Mouse (Mus musculus) neural tube, embryonic 13.5 days (tissue): ENCODE measurements at regions not wholly inside any gene's neighbourhood (a gene's known extent, or its start where the extent isn't known, plus 50 kb on each side); places are given as distances from the start of the nearest gene placed in this dataset.
A peak's percentile ranks its signal among the peaks of the same experiment; 100 is the strongest.

Experiments
- ATAC-seq: fragments of 200-750 bp; cut with Nextera tagmentation; 2 replicates; pipeline ENCODE4 v1.8.0; 2017; ENCODE audit warnings: low read depth, mild to moderate bottlenecking, moderate TSS enrichment, moderate library complexity
- H3K27ac ChIP-seq: fragments of 300-500 bp; sonication (generic); replicated peaks from 2 replicates; pipeline ENCODE4 v1.5.1; 2015; ENCODE audit warnings: moderate library complexity, mild to moderate bottlenecking, inconsistent platforms
- H3K27me3 ChIP-seq: fragments of 300-500 bp; sonication (generic); 2 replicates; pipeline ENCODE4 v1.6.1; 2015; ENCODE audit warnings: mild to moderate bottlenecking, inconsistent platforms
- H3K36me3 ChIP-seq: fragments of 300-500 bp; sonication (generic); 2 replicates; pipeline ENCODE4 v1.6.1; 2015; ENCODE audit warnings: mild to moderate bottlenecking, inconsistent platforms
- H3K4me1 ChIP-seq: fragments of 300-500 bp; sonication (generic); replicated peaks from 2 replicates; pipeline ENCODE4 v1.6.1; 2015; ENCODE audit warnings: inconsistent platforms
- H3K4me2 ChIP-seq: fragments of 300-500 bp; sonication (generic); 2 replicates; pipeline ENCODE4 v1.6.1; 2015; ENCODE audit warnings: inconsistent platforms, mild to moderate bottlenecking, moderate library complexity
- H3K4me3 ChIP-seq: fragments of 300-500 bp; sonication (generic); 2 replicates; pipeline ENCODE4 v1.5.1; 2015; ENCODE audit warnings: mild to moderate bottlenecking, inconsistent platforms
- H3K9ac ChIP-seq: fragments of 300-500 bp; sonication (generic); 2 replicates; pipeline ENCODE4 v1.6.1; 2015; ENCODE audit warnings: moderate library complexity, mild to moderate bottlenecking, inconsistent platforms
- H3K9me3 ChIP-seq: fragments of 300-500 bp; sonication (generic); 2 replicates; pipeline ENCODE4 v1.6.1; 2016; ENCODE audit warnings: inconsistent platforms
- WGBS: fragments of 180-500 bp; shearing (Covaris S2); methylation state at CpG from one replicate; pipeline ENCODE4 v1.1.7; 2015; 5-methylcytosine and 5-hydroxymethylcytosine counted together

DNA sequence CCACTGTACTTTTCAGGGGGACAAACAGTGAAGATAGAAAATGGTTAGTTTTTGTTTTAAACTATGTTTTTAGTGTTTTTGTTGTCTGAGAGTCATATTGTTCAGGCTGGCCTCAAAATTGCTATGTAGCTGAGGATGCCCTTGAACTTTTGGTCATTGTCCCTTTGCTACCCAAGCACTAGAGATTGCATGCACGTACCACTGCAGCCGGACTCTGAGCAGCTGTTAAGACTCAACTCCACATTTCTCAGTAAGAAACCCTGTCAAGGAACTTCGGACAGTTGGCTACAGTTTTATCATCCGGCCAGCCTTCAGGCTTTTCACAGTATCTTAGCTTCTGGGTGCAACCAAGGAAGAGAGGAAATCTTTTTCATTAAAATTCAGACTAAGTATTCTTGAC is 173.9 kb upstream of the Fam19a1 start:
- H3K4me1 ChIP-seq: no peaks in the 10 kb centered on the region
- no peak overlapping the region for H3K4me3 ChIP-seq
- no peaks in the 10 kb centered on the region for H3K9me3 ChIP-seq
- no peak overlapping the region for H3K27ac ChIP-seq
- no peaks in the 10 kb centered on the region for H3K36me3 ChIP-seq
- H3K27me3 ChIP-seq: no peaks in the 10 kb centered on the region
- no peak for ATAC-seq
- H3K4me2 ChIP-seq: no peak overlapping the region
- H3K9ac ChIP-seq: no peak overlapping the region
- WGBS: 92% methylated on average over 4 of the region's 4 CpGs

DNA sequence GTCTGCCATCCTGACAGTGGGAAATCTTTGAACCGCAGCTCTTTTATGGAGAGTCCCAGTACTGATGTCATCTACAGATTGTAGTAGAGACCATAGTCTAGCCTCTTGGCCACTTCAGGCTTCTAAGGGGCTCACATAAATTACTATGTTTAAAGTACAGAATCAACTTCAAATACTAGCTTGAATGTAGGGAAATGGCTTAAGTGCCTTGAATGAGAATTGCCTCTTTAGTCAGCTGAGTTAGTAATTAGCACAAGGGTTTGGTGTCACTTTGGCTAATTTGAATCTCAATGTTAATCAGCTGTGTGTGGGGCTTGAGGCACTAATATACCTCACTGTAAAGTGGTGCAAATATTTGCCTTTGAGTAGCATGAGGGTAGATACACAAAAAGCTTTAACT is 152.2 kb upstream of the Fam19a1 start:
- Histone ChIP-seq H3K4me2 (no peak overlapping the region), H3K27ac (no peak overlapping the region), H3K36me3 (no peaks in the 10 kb centered on the region), H3K27me3 (no peaks in the 10 kb centered on the region), H3K4me3 (no peak overlapping the region), H3K9me3 (no peaks in the 10 kb centered on the region), H3K4me1 (no peaks in the 10 kb centered on the region), H3K9ac (no peak overlapping the region)
- WGBS: 65% methylated on average over 1 of the region's 1 CpGs
- no peak for ATAC-seq

DNA sequence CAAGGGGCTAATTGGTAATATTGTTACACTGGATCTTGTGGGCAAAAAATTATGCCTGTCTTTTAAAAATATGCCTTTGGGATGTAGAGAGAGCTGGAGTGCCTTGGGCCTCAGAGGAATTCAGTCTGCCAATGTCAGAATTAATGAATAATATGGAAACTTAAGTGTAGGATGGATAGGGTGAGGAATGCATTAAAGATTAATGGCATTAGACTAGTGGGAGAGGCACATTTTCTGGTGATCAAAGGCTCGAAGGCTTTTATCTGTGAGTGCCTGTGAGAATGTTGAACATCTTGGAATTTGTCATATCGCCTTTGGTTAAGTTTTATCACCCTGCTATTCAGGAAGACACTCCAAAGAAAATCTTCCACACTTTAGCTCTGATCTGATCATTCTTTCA is 146.7 kb upstream of the Fam19a1 start:
- H3K4me2 ChIP-seq: no peak overlapping the region
- no peaks in the 10 kb centered on the region for H3K9me3 ChIP-seq
- H3K4me1 ChIP-seq: no peaks in the 10 kb centered on the region
- no peak overlapping the region for H3K4me3 ChIP-seq
- no peaks in the 10 kb centered on the region for H3K27me3 ChIP-seq
- ATAC-seq: no peak
- H3K27ac ChIP-seq: no peak overlapping the region
- H3K9ac ChIP-seq: no peak overlapping the region
- H3K36me3 ChIP-seq: no peaks in the 10 kb centered on the region
- 72% methylated on average over 2 of the region's 2 CpGs for WGBS

DNA sequence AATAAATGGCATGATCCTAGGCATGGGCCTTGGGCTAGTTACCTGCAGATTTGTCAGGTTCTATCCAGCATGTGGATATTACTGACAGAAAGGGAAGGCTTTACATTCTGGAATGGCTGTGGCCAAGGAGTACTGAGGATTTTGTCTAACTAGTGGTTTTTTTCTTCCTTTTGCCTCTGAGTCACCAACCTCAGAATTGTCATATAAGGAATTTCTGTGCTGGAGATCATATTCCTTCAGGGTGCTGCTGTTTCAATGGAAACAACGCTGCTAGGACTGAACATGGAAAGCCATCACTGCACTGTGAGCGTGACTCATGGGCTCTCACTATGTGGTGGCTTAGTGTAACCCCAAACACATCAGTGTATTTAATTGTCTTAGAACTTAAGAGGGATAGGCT is 137.0 kb upstream of the Fam19a1 start:
- Histone ChIP-seq H3K4me1 (no peaks in the 10 kb centered on the region), H3K36me3 (no peaks in the 10 kb centered on the region), H3K27me3 (no peaks in the 10 kb centered on the region), H3K27ac (no peak overlapping the region), H3K9ac (no peak overlapping the region), H3K4me2 (no peak overlapping the region), H3K4me3 (no peak overlapping the region), H3K9me3 (no peaks in the 10 kb centered on the region)
- ATAC-seq: no peak
- WGBS: 95% methylated on average over 2 of the region's 2 CpGs

DNA sequence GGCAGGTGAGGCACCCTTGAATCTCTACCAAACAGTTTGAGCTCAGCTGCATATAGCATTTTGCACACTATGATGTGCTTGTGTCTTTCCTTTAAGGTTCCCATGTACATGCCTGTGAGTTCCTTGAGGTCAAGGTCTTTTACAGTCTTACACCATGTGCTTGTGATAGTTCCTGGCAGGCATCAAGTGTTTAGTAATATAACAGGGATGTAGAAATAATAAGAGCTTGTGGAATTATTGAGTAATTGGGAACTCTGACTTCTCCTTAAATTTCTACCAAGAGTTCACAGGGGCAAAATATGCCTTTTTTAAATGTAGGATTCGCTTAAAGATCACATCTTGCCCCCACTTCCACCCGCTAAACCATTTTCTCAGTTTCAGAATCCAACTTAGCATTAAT is 115.9 kb upstream of the Fam19a1 start:
- no peak overlapping the region for H3K9ac ChIP-seq
- H3K9me3 ChIP-seq: no peaks in the 10 kb centered on the region
- ATAC-seq: no peak
- H3K36me3 ChIP-seq: no peaks in the 10 kb centered on the region
- H3K4me1 ChIP-seq: peaks cover 20% of the 10 kb centered on the region
- H3K27me3 ChIP-seq: no peaks in the 10 kb centered on the region
- no peak overlapping the region for H3K27ac ChIP-seq
- 88% methylated on average over 2 of the region's 2 CpGs for WGBS
- H3K4me2 ChIP-seq: no peak overlapping the region
- H3K4me3 ChIP-seq: no peak overlapping the region

DNA sequence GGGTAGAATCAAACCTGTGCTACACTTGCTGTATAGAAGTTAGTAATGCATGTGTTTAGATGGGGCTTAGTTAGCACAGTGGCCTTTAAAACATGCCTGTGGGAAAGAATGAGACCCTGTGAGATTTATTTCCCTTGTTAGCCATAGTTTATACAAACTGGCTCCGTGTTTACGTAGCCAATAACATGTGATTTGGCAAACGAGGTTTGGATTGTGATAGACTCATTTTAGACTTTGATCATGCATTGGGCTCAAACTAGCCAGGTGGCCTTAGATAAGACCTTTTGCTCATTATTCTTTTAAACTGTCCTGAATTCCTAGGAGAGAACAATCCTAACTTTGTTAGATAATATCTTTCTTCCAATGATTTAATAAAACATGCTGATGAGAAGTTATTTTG is 115.2 kb upstream of the Fam19a1 start:
- no peak overlapping the region for H3K27ac ChIP-seq
- no peak overlapping the region for H3K4me2 ChIP-seq
- no peaks in the 10 kb centered on the region for H3K27me3 ChIP-seq
- no peak overlapping the region for H3K4me3 ChIP-seq
- ATAC-seq: no peak
- H3K9me3 ChIP-seq: no peaks in the 10 kb centered on the region
- no peaks in the 10 kb centered on the region for H3K36me3 ChIP-seq
- no peak overlapping the region for H3K9ac ChIP-seq
- H3K4me1 ChIP-seq: peaks cover 20% of the 10 kb centered on the region
- WGBS: 77% methylated on average over 3 of the region's 3 CpGs

DNA sequence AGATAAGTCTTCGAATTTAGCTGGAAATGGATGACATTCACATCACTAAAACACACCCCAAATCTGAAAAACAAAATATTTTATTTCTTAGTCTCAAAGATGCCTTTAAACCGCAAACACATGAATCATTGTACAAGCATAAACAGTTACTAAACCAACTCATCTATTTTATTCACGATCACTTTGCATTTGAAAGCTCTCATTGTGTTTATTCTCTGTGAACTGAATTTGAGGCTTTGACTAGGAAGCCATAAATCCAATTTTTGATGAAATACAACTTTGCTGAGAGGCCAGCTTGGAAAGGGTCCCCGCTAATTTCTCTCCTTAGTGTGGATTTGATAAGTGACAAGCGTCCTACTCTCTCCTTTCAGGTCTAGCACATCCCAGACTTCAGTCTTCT is 113.5 kb upstream of the Fam19a1 start:
- Histone ChIP-seq H3K9ac (no peak overlapping the region), H3K4me2 (no peak overlapping the region), H3K4me1 (peaks cover 20% of the 10 kb centered on the region), H3K9me3 (no peaks in the 10 kb centered on the region), H3K36me3 (no peaks in the 10 kb centered on the region), H3K27ac (0 out of 2 replicates have a peak overlapping the region, but pooled peaks have one; percentile 46), H3K4me3 (no peak overlapping the region), H3K27me3 (no peaks in the 10 kb centered on the region)
- WGBS: 73% methylated on average over 5 of the region's 5 CpGs
- ATAC-seq: no peak

DNA sequence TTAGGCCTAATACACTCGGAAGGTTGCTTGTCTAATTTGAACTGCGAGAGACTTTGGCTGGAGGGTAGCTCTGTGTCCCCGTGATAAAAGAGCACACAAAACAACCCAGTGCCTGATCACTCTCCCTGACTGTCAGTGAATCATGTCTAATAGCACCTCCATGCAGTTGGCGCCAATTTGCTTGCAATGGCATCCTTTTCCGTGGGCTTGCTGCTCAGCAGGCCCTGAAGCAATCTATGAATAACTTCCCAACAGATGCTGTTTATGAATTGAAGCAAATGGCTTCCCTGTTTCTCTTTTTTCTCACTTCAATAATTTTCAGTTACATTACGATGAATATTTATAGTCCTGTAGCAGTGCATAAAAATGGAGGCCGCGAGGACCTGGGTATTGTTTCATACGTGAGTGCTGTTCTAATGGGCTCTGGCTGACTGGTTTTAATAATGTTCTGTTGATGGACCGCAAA is 112.9 kb upstream of the Fam19a1 start:
- 41% methylated on average over 10 of the region's 10 CpGs for WGBS
- no peaks in the 10 kb centered on the region for H3K9me3 ChIP-seq
- H3K4me2 ChIP-seq: no peak overlapping the region; the same call in 1 of the 2 replicates
- peak overlapping the region; percentile 46; the same call in 1 of the 2 replicates for H3K27ac ChIP-seq
- ATAC-seq: peak; percentile 88
- no peaks in the 10 kb centered on the region for H3K36me3 ChIP-seq
- no peaks in the 10 kb centered on the region for H3K27me3 ChIP-seq
- H3K9ac ChIP-seq: no peak overlapping the region
- no peak overlapping the region for H3K4me3 ChIP-seq
- peaks cover 20% of the 10 kb centered on the region for H3K4me1 ChIP-seq

DNA sequence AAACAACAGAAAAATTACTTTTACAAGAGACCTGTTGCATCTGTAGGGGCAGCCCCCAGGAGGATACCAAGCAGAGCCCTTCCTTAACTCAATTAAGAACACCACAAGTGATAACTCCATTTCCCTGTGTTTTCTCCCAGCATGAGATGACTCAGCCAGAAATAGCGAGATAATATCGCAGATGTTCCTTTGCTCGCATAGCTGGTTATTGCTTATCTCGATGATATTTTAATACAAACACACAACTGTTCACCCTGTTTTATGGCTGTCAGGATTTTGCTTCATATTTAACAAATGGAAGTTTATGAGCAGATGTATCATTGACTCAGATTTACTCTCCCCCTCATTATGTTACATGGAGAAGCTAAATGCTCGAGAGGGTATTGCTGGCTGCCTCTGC is 101.7 kb upstream of the Fam19a1 start:
- WGBS: 76% methylated on average over 5 of the region's 5 CpGs
- Histone ChIP-seq H3K9me3 (no peaks in the 10 kb centered on the region), H3K27me3 (no peaks in the 10 kb centered on the region), H3K4me1 (no peaks in the 10 kb centered on the region), H3K4me2 (no peak overlapping the region), H3K27ac (no peak overlapping the region), H3K36me3 (no peaks in the 10 kb centered on the region), H3K9ac (no peak overlapping the region), H3K4me3 (no peak overlapping the region)
- no peak for ATAC-seq

DNA sequence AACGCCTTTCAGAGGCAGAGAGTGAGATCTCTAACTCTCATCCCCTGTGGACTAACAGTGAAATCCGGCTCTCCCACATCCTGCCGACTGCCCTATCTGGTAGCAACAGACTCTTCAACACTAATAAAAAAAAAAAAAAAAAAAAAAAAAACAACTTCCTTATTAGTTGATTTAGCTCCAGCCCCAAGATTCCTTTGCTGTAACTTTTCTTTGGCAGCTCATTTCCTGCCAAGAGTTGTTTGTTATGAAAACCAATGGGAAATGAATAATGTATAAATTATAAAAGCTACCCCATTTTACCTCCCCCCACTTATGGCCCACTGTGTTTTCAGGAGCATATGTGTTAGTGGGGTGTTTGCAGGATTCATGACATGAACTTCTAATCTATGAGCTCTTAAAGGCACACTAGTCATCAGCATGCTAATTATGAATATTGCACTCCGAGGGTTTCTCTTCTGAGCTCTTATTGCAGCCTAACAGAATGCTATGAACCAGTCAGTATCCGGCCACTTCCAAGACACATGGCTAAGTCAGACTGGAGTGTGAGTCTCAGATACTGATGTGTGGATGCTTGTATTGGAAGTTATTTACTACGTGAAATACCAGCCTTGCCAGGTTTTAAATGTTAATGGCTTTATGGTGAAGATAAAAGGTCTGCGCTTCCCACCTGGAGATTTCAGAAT is 84.8 kb upstream of the Fam19a1 start:
- H3K36me3 ChIP-seq: no peaks in the 10 kb centered on the region
- no peak overlapping the region for H3K4me2 ChIP-seq
- 62% methylated on average over 7 of the region's 7 CpGs for WGBS
- ATAC-seq: no peak
- no peak overlapping the region for H3K4me3 ChIP-seq
- no peaks in the 10 kb centered on the region for H3K4me1 ChIP-seq
- H3K9ac ChIP-seq: no peak overlapping the region
- no peaks in the 10 kb centered on the region for H3K27me3 ChIP-seq
- H3K27ac ChIP-seq: no peak overlapping the region
- no peaks in the 10 kb centered on the region for H3K9me3 ChIP-seq

DNA sequence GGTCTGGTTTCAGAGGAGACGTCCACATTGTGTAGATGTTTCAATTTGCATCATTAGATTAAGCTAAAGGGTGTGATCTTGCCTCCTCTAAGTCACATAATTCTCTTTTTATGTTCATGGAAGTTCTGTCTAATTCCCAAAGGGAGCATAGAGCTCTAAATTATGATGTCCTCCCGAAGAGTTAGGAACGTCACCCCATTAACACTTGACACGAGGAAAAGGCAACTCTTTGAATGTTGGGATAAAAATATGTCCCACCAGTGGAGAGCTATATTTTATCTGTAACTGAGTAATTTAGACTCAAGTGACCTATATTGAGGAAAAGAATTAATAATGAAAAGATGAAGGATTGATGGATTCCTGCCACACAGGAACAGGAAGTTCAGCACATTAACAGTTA is 69.2 kb upstream of the Fam19a1 start:
- Histone ChIP-seq H3K9me3 (no peaks in the 10 kb centered on the region), H3K9ac (no peak overlapping the region), H3K4me1 (no peaks in the 10 kb centered on the region), H3K27me3 (no peaks in the 10 kb centered on the region), H3K27ac (no peak overlapping the region), H3K4me3 (no peak overlapping the region), H3K36me3 (no peaks in the 10 kb centered on the region), H3K4me2 (no peak overlapping the region)
- WGBS: 34% methylated on average over 4 of the region's 4 CpGs
- no peak for ATAC-seq

DNA sequence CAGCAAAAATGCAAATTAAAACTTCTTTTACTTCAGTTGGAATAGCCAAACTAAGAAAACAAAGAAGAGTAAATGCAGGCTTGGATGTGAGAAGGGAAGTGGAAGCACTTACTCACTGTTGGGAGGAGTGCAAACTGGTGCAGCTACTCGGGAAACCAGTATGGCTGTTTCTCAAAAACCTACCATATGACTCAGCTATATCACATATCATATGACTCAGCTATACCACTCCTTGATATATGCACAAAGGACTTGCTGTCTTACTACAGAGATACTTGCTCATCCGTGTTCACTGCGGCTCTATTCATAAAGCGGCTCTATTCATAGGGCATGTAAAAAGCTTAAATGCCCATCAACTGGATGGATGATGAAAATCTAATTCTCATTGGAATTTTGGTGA is 59.5 kb upstream of the Fam19a1 start:
- WGBS: 93% methylated on average over 4 of the region's 4 CpGs
- Histone ChIP-seq H3K4me1 (no peaks in the 10 kb centered on the region), H3K36me3 (no peaks in the 10 kb centered on the region)

DNA sequence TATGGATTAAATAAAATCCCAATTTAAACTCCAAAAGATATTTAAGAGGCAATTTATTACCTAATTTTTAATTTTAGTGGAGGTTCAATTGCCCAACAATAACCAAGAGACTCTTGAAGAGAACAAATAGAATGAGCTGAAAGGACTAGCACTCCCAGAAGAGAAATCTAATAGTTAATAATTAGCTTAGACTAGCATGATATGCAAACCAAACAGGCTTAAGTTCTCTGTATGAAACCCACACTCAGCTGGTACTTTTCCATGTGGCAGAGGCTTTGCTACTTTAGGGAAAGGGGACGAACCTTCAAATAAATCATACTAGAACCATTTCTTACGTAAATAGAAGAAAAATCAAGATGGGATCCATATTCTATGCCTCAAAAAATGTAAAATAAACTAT is 55.9 kb upstream of the Fam19a1 start:
- 85% methylated on average over 2 of the region's 2 CpGs for WGBS
- Histone ChIP-seq H3K4me2 (no peak overlapping the region), H3K9me3 (no peaks in the 10 kb centered on the region), H3K4me1 (no peaks in the 10 kb centered on the region), H3K4me3 (no peak overlapping the region), H3K9ac (no peak overlapping the region), H3K36me3 (no peaks in the 10 kb centered on the region), H3K27me3 (no peaks in the 10 kb centered on the region), H3K27ac (no peak overlapping the region)
- ATAC-seq: no peak

More for the DNA sequence above, 59.5 kb upstream of the Fam19a1 start:
- Histone ChIP-seq H3K27me3 (no peaks in the 10 kb centered on the region), H3K9me3 (no peaks in the 10 kb centered on the region), H3K27ac (no peak overlapping the region), H3K4me3 (no peak overlapping the region), H3K4me2 (no peak overlapping the region), H3K9ac (no peak overlapping the region)
- ATAC-seq: no peak
